Mouse (Mus musculus) layer of hippocampus, postnatal 25 days (tissue): ENCODE measurements around the gene Prep. TPM values are rescaled to one million over a fixed set of nuclear protein-coding genes. Genes with fewer than 3 reads are reported as not detected.
"Not testable (repeated sequence)": the region's sequence is repeated elsewhere in the genome, so short reads cannot be mapped to it uniquely, and the experiment has no call there.

Source experiments
- DNase-seq, 2 experiments: peaks; one replicate each; pipeline ENCODE4 v3.0.0; 2022; ENCODE audit warnings: mixed read lengths in 2 of 2, low spot score in 1 of 2; ENCODE audit errors: extremely low spot score in 1 of 2
- total RNA-seq, 2 experiments: library from RNA; stranded (reverse); gene quantifications; 2 replicates each; pipeline ENCODE4 v1.2.3; 2021

The Prep gene
- total RNA-seq, 2 experiments from 2014 or later: 9.5 to 10.3 TPM

GRCm38 (mm10) chr10:45075491-45076051, 8.6 kb downstream of the Prep start:
- DNase-seq: no peak

GRCm38 (mm10) chr10:45076585-45076984, 9.6 kb downstream of the Prep start:
- DNase-seq: no peak

GRCm38 (mm10) chr10:45077353-45077752, 10.3 kb downstream of the Prep start:
- no peak for DNase-seq

- no peak for DNase-seq
Measured at GRCm38 (mm10) chr10:45079756-45080155, 12.8 kb downstream of the Prep start.

GRCm38 (mm10) chr10:45080490-45080889, 13.5 kb downstream of the Prep start:
- DNase-seq: no peak

- no peak for DNase-seq
Measured at GRCm38 (mm10) chr10:45082730-45083129, 15.7 kb downstream of the Prep start.

GRCm38 (mm10) chr10:45084002-45084401, 17.0 kb downstream of the Prep start:
- not testable (repeated sequence) for DNase-seq

- no peak for DNase-seq
Measured at GRCm38 (mm10) chr10:45084471-45084870, 17.5 kb downstream of the Prep start.

GRCm38 (mm10) chr10:45085315-45085714, 18.3 kb downstream of the Prep start:
- no peak for DNase-seq

GRCm38 (mm10) chr10:45086637-45087036, 19.6 kb downstream of the Prep start:
- peak in 1 of 2 experiments; percentile 57 for DNase-seq

GRCm38 (mm10) chr10:45091462-45092079, 24.6 kb downstream of the Prep start:
- DNase-seq: no peak

GRCm38 (mm10) chr10:45092080-45093056, 25.4 kb downstream of the Prep start:
- DNase-seq: no peak

GRCm38 (mm10) chr10:45098751-45099150, 31.7 kb downstream of the Prep start:
- peak; percentile 35 to 74 for DNase-seq

GRCm38 (mm10) chr10:45100473-45100872, 33.5 kb downstream of the Prep start:
- DNase-seq: no peak

GRCm38 (mm10) chr10:45103184-45103583, 36.2 kb downstream of the Prep start:
- DNase-seq: no peak

GRCm38 (mm10) chr10:45104098-45104497, 37.1 kb downstream of the Prep start:
- peak in 1 of 2 experiments; percentile 42 for DNase-seq

- no peak for DNase-seq
Measured at GRCm38 (mm10) chr10:45104535-45105079, 37.6 kb downstream of the Prep start.

GRCm38 (mm10) chr10:45106541-45106940, 39.5 kb downstream of the Prep start:
- DNase-seq: no peak

GRCm38 (mm10) chr10:45107313-45107712, 40.3 kb downstream of the Prep start:
- DNase-seq: no peak

- no peak for DNase-seq
Measured at GRCm38 (mm10) chr10:45109041-45109440, 42.0 kb downstream of the Prep start.

GRCm38 (mm10) chr10:45109974-45110373, 43.0 kb downstream of the Prep start:
- DNase-seq: no peak
